Mouse (Mus musculus) forebrain, embryonic 14.5 days (tissue): ENCODE measurements around the gene Ppm1k. TPM values are rescaled to one million over a fixed set of nuclear protein-coding genes. Genes with fewer than 3 reads are reported as not detected.
"Not testable (repeated sequence)": the region's sequence is repeated elsewhere in the genome, so short reads cannot be mapped to it uniquely, and the experiment has no call there.

Source experiments
- ATAC-seq: fragments of 200-750 bp; cut with Nextera tagmentation; 2 replicates; pipeline ENCODE4 v1.8.0; 2017; ENCODE audit warnings: mild to moderate bottlenecking, moderate library complexity
- DNase-seq: peaks from one replicate; pipeline ENCODE4 v3.0.0-alpha.2; 2015; ENCODE audit warnings: low spot score
- H3K27ac ChIP-seq: fragments of 300-500 bp; sonication (generic); 2 replicates; pipeline ENCODE4 v1.5.1; 2014; ENCODE audit warnings: low read depth, mild to moderate bottlenecking, control low read depth, low read length, moderate library complexity
- H3K27me3 ChIP-seq: fragments of 300-500 bp; sonication (generic); replicated peaks from 2 replicates; pipeline ENCODE4 v1.6.1; 2014; ENCODE audit warnings: low read length, control low read depth, mixed read lengths; ENCODE audit not compliant: control insufficient read depth, insufficient read depth
- H3K36me3 ChIP-seq: fragments of 300-500 bp; sonication (generic); 2 replicates; pipeline ENCODE4 v1.6.1; 2014; ENCODE audit warnings: low read length, control low read depth; ENCODE audit not compliant: control insufficient read depth, insufficient read depth
- H3K4me1 ChIP-seq: fragments of 300-500 bp; sonication (generic); 2 replicates; pipeline ENCODE4 v1.6.1; 2014; ENCODE audit warnings: antibody characterized with exemption, low read length, control low read depth; ENCODE audit not compliant: control insufficient read depth, insufficient read depth
- H3K4me2 ChIP-seq: fragments of 300-500 bp; sonication (generic); 2 replicates; pipeline ENCODE4 v1.6.1; 2014; ENCODE audit warnings: mild to moderate bottlenecking, control low read depth, low read length
- H3K4me3 ChIP-seq: fragments of 300-500 bp; sonication (generic); 2 replicates; pipeline ENCODE4 v1.5.1; 2014; ENCODE audit warnings: low read depth, low read length, control low read depth
- H3K9ac ChIP-seq: fragments of 300-500 bp; sonication (generic); 2 replicates; pipeline ENCODE4 v1.6.1; 2014; ENCODE audit warnings: mild to moderate bottlenecking, low read length, control low read depth, moderate library complexity
- H3K9me3 ChIP-seq: fragments of 300-500 bp; sonication (generic); replicated peaks from 2 replicates; pipeline ENCODE4 v1.6.1; 2016; ENCODE audit warnings: low read length, control low read depth, mixed read lengths; ENCODE audit not compliant: control insufficient read depth
- WGBS: fragments of 180-500 bp; shearing (Covaris S2); extraction: QIAGEN DNeasy Blood & Tissue Kit; methylation state at CpG from one replicate; pipeline ENCODE4 v1.1.7; 2014; 5-methylcytosine and 5-hydroxymethylcytosine counted together
- polyA plus RNA-seq: library from polyadenylated mRNA; unstranded; fragments of >200 nt; fragmentation: Nextera tagmentation; extraction: Ambion mirVana; gene quantifications from 2 replicates; pipeline ENCODE4 v1.2.1, GENCODE M21; 2014

Gene Ppm1k
- polyA plus RNA-seq, 1 experiment from 2014 or later: 4.9 TPM

DNA sequence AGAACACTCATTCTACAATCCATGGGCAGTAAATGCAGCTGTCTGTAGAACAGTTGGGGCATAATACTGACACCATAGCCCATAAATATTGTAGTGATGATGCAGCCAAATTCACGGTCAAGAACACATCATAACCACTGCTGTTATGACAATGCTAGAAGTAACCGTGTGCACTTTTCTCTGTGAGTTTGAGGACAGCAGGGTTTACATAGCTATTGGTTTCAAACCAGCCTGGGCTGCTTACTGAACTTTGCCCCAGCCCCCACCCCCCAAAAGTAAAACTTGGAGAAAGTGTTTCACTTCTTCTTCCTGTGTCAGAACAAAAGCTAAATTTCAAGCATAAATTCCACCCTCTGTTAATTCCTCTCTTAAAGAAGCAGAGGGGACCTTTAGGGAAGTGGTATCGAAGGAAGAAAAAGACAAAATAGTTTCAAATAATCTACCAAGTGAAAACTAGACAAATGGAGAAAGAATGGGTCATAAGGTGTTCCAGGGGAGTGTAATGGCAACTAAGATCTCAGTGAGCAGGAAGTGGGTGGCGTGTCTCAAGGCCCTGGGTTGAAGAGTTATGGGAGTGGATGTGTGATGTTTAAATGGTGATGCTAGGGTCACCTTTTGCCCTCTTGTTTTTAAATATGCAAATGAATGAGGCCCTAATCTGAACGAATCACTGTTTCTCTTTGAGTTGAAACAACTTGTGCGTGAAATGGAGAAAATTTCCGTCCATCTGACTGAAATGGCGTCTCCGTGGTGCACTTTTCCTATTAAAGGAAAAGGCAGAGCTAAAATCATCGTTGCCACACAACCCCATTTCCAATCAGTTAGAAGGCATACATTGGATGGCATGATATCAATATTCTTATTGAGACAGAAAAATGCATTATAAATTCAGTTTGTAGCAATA is 14.3 kb downstream of the Ppm1k start:
- H3K27me3 ChIP-seq: no peaks in the 10 kb centered on the region
- no peak for ATAC-seq
- no peak overlapping the region for H3K27ac ChIP-seq
- DNase-seq: no peak
- H3K4me1 ChIP-seq: no peaks in the 10 kb centered on the region
- 0 out of 2 replicates have a peak, but pooled peaks cover 3% of the 10 kb centered on the region for H3K36me3 ChIP-seq
- no peak overlapping the region for H3K4me2 ChIP-seq
- H3K9me3 ChIP-seq: no peaks in the 10 kb centered on the region
- 83% methylated on average over 10 of the region's 10 CpGs for WGBS
- H3K4me3 ChIP-seq: no peak overlapping the region
- no peak overlapping the region for H3K9ac ChIP-seq

DNA sequence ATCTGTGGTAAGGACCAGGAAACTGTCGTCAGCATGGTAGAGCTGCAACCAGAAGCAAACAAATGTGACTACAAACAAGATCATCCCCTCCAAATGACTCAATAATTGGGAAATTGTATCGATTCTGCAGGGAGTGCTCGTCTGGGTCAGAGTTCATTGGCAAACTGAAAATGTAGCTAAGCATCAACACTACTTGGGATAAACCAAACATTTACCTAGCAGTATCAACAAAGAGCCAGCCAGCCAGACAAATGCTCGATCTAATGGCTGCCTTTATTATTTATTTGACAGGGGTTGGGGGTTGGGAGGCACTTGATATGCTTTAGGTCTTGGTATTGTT is 21.3 kb downstream of the Ppm1k start:
- Histone ChIP-seq H3K27me3 (no peaks in the 10 kb centered on the region), H3K4me1 (no peaks in the 10 kb centered on the region), H3K4me3 (no peak overlapping the region), H3K36me3 (peaks cover 32% of the 10 kb centered on the region; the same call in 1 of the 2 replicates), H3K4me2 (no peak overlapping the region), H3K9me3 (no peaks in the 10 kb centered on the region), H3K27ac (no peak overlapping the region), H3K9ac (no peak overlapping the region)
- 76% methylated on average over 4 of the region's 4 CpGs for WGBS
- ATAC-seq (no peak), DNase-seq (no peak)

DNA sequence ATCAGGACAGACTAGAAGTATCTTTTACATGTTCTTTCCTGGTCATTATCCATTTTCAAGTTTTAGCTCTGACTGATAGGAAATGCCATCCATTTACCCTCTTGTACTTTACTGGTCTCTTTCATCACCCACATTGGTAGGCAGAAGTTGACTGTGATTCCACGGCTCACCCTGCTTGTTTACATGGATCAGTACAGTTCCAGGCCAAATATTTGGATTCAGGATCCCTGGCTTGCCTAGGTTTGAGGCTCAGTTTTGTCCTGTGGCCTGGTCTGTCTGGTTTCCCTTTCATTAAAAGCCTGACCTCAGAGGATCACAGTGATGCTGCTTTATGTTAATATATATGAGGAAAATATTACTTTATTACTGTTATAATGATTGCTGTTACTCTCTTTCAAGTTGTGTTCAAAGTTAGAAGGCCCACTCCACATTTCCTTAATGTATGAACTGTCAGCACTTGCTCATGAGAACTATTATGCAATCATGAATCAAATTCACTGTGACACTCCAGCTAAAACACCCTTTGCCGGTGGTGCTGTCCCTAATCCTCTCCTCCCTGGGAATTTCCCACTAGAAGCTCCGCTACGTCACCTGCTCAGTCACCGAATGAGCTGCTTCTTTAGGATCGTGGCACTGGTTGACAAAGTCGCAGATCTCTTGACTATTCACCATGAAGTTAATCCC is 21.8 kb downstream of the Ppm1k start:
- Histone ChIP-seq H3K9ac (no peak overlapping the region), H3K4me3 (no peak overlapping the region), H3K36me3 (peaks cover 32% of the 10 kb centered on the region; the same call in 1 of the 2 replicates), H3K9me3 (no peaks in the 10 kb centered on the region), H3K27me3 (no peaks in the 10 kb centered on the region), H3K4me2 (no peak overlapping the region), H3K4me1 (no peaks in the 10 kb centered on the region), H3K27ac (no peak overlapping the region)
- WGBS: 75% methylated on average over 7 of the region's 7 CpGs
- ATAC-seq (no peak), DNase-seq (no peak)

DNA sequence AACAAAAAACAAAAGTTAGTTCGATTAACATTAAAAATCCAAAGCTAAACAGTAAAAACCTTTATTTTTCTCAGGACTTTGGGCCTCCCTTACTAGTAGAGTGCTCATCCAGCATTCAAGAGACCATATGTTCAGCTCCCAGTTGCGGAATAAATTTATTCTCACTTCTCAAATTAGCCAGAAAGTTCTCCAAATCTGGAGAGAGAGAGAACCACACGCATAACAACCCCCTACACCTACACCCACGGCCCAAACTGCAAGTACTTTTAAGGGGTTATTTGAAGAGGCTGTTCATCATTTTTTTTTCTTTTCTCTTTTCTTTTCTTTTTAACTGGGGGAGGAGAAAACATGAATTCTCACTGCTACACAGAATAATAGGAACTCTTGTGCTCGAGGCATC is 23.4 kb downstream of the Ppm1k start:
- Histone ChIP-seq H3K36me3 (peaks cover 32% of the 10 kb centered on the region; the same call in 1 of the 2 replicates), H3K27ac (no peak overlapping the region), H3K4me1 (no peaks in the 10 kb centered on the region), H3K27me3 (no peaks in the 10 kb centered on the region), H3K9ac (no peak overlapping the region), H3K4me2 (no peak overlapping the region), H3K4me3 (no peak overlapping the region), H3K9me3 (no peaks in the 10 kb centered on the region)
- ATAC-seq: no peak
- WGBS: 90% methylated on average over 5 of the region's 5 CpGs
- DNase-seq: no peak

DNA sequence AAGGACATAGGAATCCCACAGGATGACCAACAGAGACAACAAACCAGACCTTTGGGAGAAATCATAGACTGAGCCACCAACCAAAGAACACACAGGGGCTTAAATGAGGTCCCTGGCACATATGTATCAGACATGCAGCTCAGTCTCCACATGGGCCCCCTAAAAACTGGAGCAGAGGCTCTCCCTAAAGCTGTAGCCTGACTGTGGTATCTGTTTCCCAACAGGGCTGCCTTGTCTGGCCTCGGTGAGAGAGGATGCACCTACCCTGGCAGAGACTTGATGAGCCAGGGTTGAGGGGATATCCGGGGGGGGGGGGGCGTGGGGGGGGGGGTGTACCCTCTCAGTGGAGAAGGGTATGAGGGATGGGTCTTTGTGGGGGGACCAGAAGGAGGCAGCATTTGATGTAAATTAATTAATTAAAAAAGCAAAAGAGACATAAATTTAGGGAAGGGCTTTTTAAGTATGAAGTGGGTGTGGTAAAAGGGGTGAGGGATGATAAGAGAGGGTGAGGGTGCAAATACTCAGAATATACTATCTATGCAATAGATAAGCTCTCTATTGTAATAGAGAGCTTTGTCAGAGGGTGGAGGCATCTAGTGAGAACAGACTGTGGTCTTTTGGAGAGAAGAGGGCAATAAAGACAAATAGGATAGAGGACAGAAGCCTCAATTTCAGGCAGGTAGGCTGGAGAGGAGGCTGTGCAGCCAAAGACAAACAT is 31.4 kb downstream of the Ppm1k start:
- H3K9me3 ChIP-seq: no peaks in the 10 kb centered on the region
- no peak overlapping the region for H3K4me2 ChIP-seq
- DNase-seq (no peak), ATAC-seq (no peak)
- no peaks in the 10 kb centered on the region for H3K27me3 ChIP-seq
- no peaks in the 10 kb centered on the region for H3K4me1 ChIP-seq
- no peaks in the 10 kb centered on the region for H3K36me3 ChIP-seq
- no peak overlapping the region for H3K27ac ChIP-seq
- H3K9ac ChIP-seq: no peak overlapping the region
- 100% methylated on average over 1 of the region's 3 CpGs for WGBS
- H3K4me3 ChIP-seq: no peak overlapping the region

DNA sequence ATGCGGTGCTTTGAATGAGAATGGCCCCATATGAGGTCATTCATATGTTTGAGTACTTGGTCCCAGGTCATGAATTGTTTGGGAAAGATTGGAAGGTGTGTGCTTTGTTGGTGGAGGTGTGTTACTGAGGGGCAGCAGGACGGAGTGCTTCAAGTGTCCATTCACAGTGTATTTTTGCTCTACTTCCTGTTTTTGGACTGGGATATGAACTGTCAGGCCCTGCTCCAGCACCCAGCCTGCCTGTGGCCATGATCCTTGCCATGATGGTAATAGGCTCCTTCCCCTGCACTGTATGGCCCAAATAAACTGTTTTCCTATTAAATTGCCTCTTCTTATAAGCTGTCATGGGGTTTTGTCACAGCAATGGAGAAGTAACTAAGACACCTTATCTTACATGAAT is 36.1 kb downstream of the Ppm1k start:
- no peaks in the 10 kb centered on the region for H3K36me3 ChIP-seq
- no peak overlapping the region for H3K4me3 ChIP-seq
- ATAC-seq (no peak), DNase-seq (no peak)
- H3K27ac ChIP-seq: no peak overlapping the region
- no peak overlapping the region for H3K4me2 ChIP-seq
- H3K27me3 ChIP-seq: no peaks in the 10 kb centered on the region
- H3K9ac ChIP-seq: no peak overlapping the region
- no peaks in the 10 kb centered on the region for H3K9me3 ChIP-seq
- H3K4me1 ChIP-seq: no peaks in the 10 kb centered on the region
- WGBS: 80% methylated on average over 2 of the region's 2 CpGs

DNA sequence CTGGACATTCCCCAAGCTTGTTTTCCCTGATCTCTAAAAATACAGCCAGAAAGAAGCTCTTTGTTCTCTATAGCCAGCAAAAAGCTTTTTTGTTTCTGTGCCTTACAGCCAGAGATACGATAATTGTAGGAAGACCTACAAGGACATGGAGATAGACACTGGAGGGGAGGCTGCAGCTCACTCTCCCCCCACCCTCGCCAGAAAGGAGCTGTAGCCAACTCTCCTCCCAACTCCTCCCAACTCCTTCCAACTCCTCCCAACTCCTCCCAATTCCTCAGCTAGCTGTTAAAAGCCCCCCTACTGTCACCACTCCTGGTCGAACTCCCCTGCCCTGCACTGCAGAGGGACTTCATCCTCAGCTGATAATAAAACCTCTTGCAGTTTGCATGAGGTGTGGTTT is 67.1 kb downstream of the Ppm1k start:
- H3K4me3 ChIP-seq, H3K4me1 ChIP-seq, H3K4me2 ChIP-seq, H3K27ac ChIP-seq, H3K27me3 ChIP-seq, H3K9me3 ChIP-seq, H3K36me3 ChIP-seq, H3K9ac ChIP-seq, DNase-seq, ATAC-seq: not testable (repeated sequence)
- 29% methylated on average over 3 of the region's 3 CpGs for WGBS
